Mouse (Mus musculus) adrenal gland, postnatal 14 days (tissue): ENCODE data around the gene Syngr4. TPM values are rescaled to one million over a fixed set of nuclear protein-coding genes. Genes with fewer than 3 reads are reported as not detected.
"Not testable (repeated sequence)": the region's sequence is repeated elsewhere in the genome, so short reads cannot be mapped to it uniquely, and the experiment has no call there.

ENCODE experiments used
- DNase-seq: peaks from one replicate; pipeline ENCODE4 v3.0.0; 2021; ENCODE audit warnings: mixed read lengths
- long read RNA-seq, 2 experiments: library from polyadenylated mRNA; stranded (forward); transcript quantifications; one replicate each; pipeline ENCODE4 v2.0.0; 2021
- total RNA-seq: library from RNA; stranded (reverse); gene quantifications from 2 replicates; pipeline ENCODE4 v1.2.3, GENCODE M21; 2021

Syngr4 gene
- 0.59 TPM in 1 of 2 replicates, not detected in the other for total RNA-seq
- long read RNA-seq, experiment 1: 0 reads
- long read RNA-seq, experiment 2: 0 reads

- peak; percentile 97 for DNase-seq
Measured at GRCm38 (mm10) chr7:45896517-45897257, at the start of gene Syngr4, which contains the start of gene Tmem143. TSS of gene Syngr4 (minus strand) at chr7:45896714. TSS of gene Tmem143 (plus strand) at chr7:45896941.

- DNase-seq: peak; percentile 44
Measured at GRCm38 (mm10) chr7:45943280-45943679, 46.8 kb upstream of the Syngr4 start.

- peak; percentile 84 for DNase-seq
Measured at GRCm38 (mm10) chr7:45941986-45942385, 45.5 kb upstream of the Syngr4 start.

GRCm38 (mm10) chr7:45939836-45940235 lies 43.3 kb upstream of the Syngr4 start:
- peak; percentile 28 for DNase-seq

GRCm38 (mm10) chr7:45935114-45935513 lies 38.6 kb upstream of the Syngr4 start:
- peak; percentile 82 for DNase-seq

GRCm38 (mm10) chr7:45933766-45934165 lies 37.3 kb upstream of the Syngr4 start:
- not testable (repeated sequence) for DNase-seq

GRCm38 (mm10) chr7:45929688-45930087 lies 33.2 kb upstream of the Syngr4 start:
- DNase-seq: no peak

- no peak for DNase-seq
Measured at GRCm38 (mm10) chr7:45928626-45929295, 32.2 kb upstream of the Syngr4 start.

- DNase-seq: peak; percentile 59
Measured at GRCm38 (mm10) chr7:45924429-45924816, 27.9 kb upstream of the Syngr4 start.

- peak; percentile 93 for DNase-seq
Measured at GRCm38 (mm10) chr7:45923762-45924428, 27.4 kb upstream of the Syngr4 start, which contains the start of gene Ccdc114. TSS of gene Ccdc114 (plus strand) at chr7:45924072.

GRCm38 (mm10) chr7:45922928-45923761 lies 26.6 kb upstream of the Syngr4 start:
- DNase-seq: peak; percentile 97

GRCm38 (mm10) chr7:45921950-45922600 lies 25.6 kb upstream of the Syngr4 start:
- no peak for DNase-seq

- DNase-seq: peak; percentile 76
Measured at GRCm38 (mm10) chr7:45921242-45921621, 24.7 kb upstream of the Syngr4 start, which contains the start of gene Emp3. TSS of gene Emp3 (minus strand) at chr7:45921404.

- DNase-seq: peak; percentile 89
Measured at GRCm38 (mm10) chr7:45920583-45921241, 24.2 kb upstream of the Syngr4 start.

- DNase-seq: no peak
Measured at GRCm38 (mm10) chr7:45919761-45920160, 23.2 kb upstream of the Syngr4 start.

GRCm38 (mm10) chr7:45919083-45919671 lies 22.7 kb upstream of the Syngr4 start:
- DNase-seq: peak; percentile 43

- DNase-seq: no peak
Measured at GRCm38 (mm10) chr7:45917926-45918325, 21.4 kb upstream of the Syngr4 start.

GRCm38 (mm10) chr7:45917004-45917704 lies 20.6 kb upstream of the Syngr4 start:
- DNase-seq: peak; percentile 58
